Mouse (Mus musculus) spleen, adult 2 months (tissue): ENCODE results near the gene Gls2.

Source experiments
- CTCF ChIP-seq: fragments of 200-500 bp; IDR thresholded peaks from 2 replicates; pipeline ENCODE4 v1.5.1; 2011; ENCODE audit warnings: mild to moderate bottlenecking, inconsistent platforms; ENCODE audit not compliant: insufficient read depth, insufficient read length, insufficient replicate concordance; ENCODE audit errors: extremely low read depth
- POLR2A ChIP-seq: fragments of 200-500 bp; IDR thresholded peaks from 2 replicates; pipeline ENCODE4 v1.6.1; 2011; ENCODE audit warnings: low read depth, low read length, inconsistent platforms

GRCm38 (mm10) chr10:128231697-128232419 lies 37.6 kb downstream of the Gls2 start, which contains the start of gene Timeless:
- no peak for TF ChIP-seq CTCF
- no peak; the same call in 1 of the 2 replicates for TF ChIP-seq POLR2A
